Mouse (Mus musculus) olfactory bulb, adult 2 months (tissue): Measurements from ENCODE around the gene Serpina12.

ENCODE experiments used
- CTCF ChIP-seq: fragments of 200-500 bp; IDR thresholded peaks from 2 replicates; pipeline ENCODE4 v1.5.1; 2012; ENCODE audit warnings: low read depth, mild to moderate bottlenecking, low read length, moderate library complexity; ENCODE audit not compliant: insufficient read depth
- POLR2A ChIP-seq: fragments of 200-500 bp; IDR thresholded peaks from 2 replicates; pipeline ENCODE4 v1.6.1; 2012; ENCODE audit warnings: mild to moderate bottlenecking, low read depth, low read length, moderate library complexity; ENCODE audit not compliant: insufficient read depth

- no peak for TF ChIP-seq POLR2A
- TF ChIP-seq CTCF: no peak
Measured at GRCm38 (mm10) chr12:103984935-103985334, 59.3 kb downstream of the Serpina12 start.
